Mouse (Mus musculus) megakaryocyte, embryonic 14.5 days (primary cell): ENCODE measurements at regions not wholly inside any gene's neighbourhood (a gene's known extent, or its start where the extent isn't known, plus 50 kb on each side); places are given as distances from the start of the nearest gene placed in this dataset.

Experiments
- FLI1 ChIP-seq: IDR thresholded peaks from 2 replicates; pipeline ENCODE4 v1.6.1; 2012; ENCODE audit warnings: low read length, inconsistent platforms, mixed read lengths
- GATA1 ChIP-seq: IDR thresholded peaks from 3 replicates; pipeline ENCODE4 v1.6.1; 2012; ENCODE audit warnings: mixed read lengths, low read length, inconsistent platforms, borderline replicate concordance

DNA sequence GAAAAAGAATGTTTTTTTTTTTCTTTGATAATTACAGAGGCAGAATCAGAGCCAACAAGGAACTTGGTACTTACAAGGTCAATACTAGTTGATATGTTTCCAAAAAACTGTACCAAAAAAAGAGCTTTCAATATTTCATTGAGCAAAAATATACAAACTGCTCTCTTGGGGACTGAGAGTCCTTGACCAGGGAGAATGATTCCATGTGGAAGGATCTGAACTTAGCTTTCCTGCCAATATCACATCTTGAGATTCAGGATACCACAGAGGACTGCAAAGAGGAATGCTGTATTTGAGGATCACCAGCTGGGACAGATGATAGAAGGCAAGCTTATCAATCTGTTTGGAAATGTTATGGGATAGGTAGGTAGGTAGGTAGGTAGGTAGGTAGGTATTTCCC is 116.6 kb upstream of the Abcb5 start:
- TF ChIP-seq GATA1 (no peak), FLI1 (no peak)
